Mouse (Mus musculus) thymus, adult 18-20 months (tissue): ENCODE measurements around the gene Rps11.
"Not testable (repeated sequence)": the region's sequence is repeated elsewhere in the genome, so short reads cannot be mapped to it uniquely, and the experiment has no call there.

ENCODE experiments used
- DNase-seq, 2 experiments: peaks; one replicate each; pipeline ENCODE4 v3.0.0; 2022; ENCODE audit warnings: mixed read lengths in 2 of 2

Gene Rps11

GRCm38 (mm10) chr7:45154096-45154992 lies 30.1 kb upstream of the Rps11 start, which contains the start of the genes Pih1d1 and Aldh16a1:
Pih1d1 (plus strand) TSS chr7:45154303.
Aldh16a1 (minus strand) TSS chr7:45154584.
- peak; percentile 93 for DNase-seq

GRCm38 (mm10) chr7:45153586-45153985 lies 29.3 kb upstream of the Rps11 start:
- DNase-seq, result no peak

GRCm38 (mm10) chr7:45153052-45153451 lies 28.8 kb upstream of the Rps11 start:
- not testable (repeated sequence) for DNase-seq

GRCm38 (mm10) chr7:45151303-45151702 lies 27.1 kb upstream of the Rps11 start:
- DNase-seq, result no peak

- DNase-seq, result no peak
Observed at GRCm38 (mm10) chr7:45150321-45150720, 26.1 kb upstream of the Rps11 start.

GRCm38 (mm10) chr7:45149545-45149944 lies 25.3 kb upstream of the Rps11 start:
- DNase-seq, result no peak

GRCm38 (mm10) chr7:45148534-45149098 lies 24.4 kb upstream of the Rps11 start:
- no peak for DNase-seq

GRCm38 (mm10) chr7:45147899-45148298 lies 23.7 kb upstream of the Rps11 start:
- DNase-seq, result no peak

GRCm38 (mm10) chr7:45147267-45147666 lies 23.0 kb upstream of the Rps11 start:
- no peak for DNase-seq

- DNase-seq, result no peak
Observed at GRCm38 (mm10) chr7:45145460-45145859, 21.2 kb upstream of the Rps11 start.

GRCm38 (mm10) chr7:45144368-45145174 lies 20.3 kb upstream of the Rps11 start:
- DNase-seq, result no peak

- DNase-seq, result no peak
Observed at GRCm38 (mm10) chr7:45141914-45142313, 17.7 kb upstream of the Rps11 start.

- peak in 1 of 2 experiments; percentile 59 for DNase-seq
Observed at GRCm38 (mm10) chr7:45141319-45141718, 17.1 kb upstream of the Rps11 start.

- DNase-seq, result no peak
Observed at GRCm38 (mm10) chr7:45139904-45140723, 15.9 kb upstream of the Rps11 start.

- DNase-seq, result no peak
Observed at GRCm38 (mm10) chr7:45138403-45138802, 14.2 kb upstream of the Rps11 start.

- DNase-seq, result no peak
Observed at GRCm38 (mm10) chr7:45137171-45138006, 13.2 kb upstream of the Rps11 start.

- peak; percentile 82 to 91 for DNase-seq
Observed at GRCm38 (mm10) chr7:45135993-45136567, 11.8 kb upstream of the Rps11 start, which contains the start of the genes Gm45713 and Flt3l. Gm45713 (minus strand) TSS chr7:45136231. Flt3l (minus strand) TSS chr7:45136432.

GRCm38 (mm10) chr7:45135370-45135769 lies 11.1 kb upstream of the Rps11 start:
- no peak for DNase-seq

GRCm38 (mm10) chr7:45134544-45135026 lies 10.3 kb upstream of the Rps11 start:
- DNase-seq, result peak in 1 of 2 experiments; percentile 49

- DNase-seq, result no peak
Observed at GRCm38 (mm10) chr7:45133446-45134159, 9.4 kb upstream of the Rps11 start.
